Mouse (Mus musculus) bone marrow macrophage, adult 2 months (primary cell): ENCODE results near the gene Cyp1b1.

Experiments
- CTCF ChIP-seq: IDR thresholded peaks from 2 replicates; pipeline ENCODE4 v1.5.1; 2012; ENCODE audit warnings: low read depth, mild to moderate bottlenecking, low read length, moderate library complexity
- POLR2A ChIP-seq: IDR thresholded peaks from 2 replicates; pipeline ENCODE4 v1.6.1; 2012; ENCODE audit warnings: mild to moderate bottlenecking, low read depth, low read length, borderline replicate concordance

- TF ChIP-seq POLR2A (no peak), CTCF (no peak)
Measured at GRCm38 (mm10) chr17:79746954-79747353, 32.1 kb upstream of the Cyp1b1 start.
